ENCODE assay signal across 28 mouse cellular contexts in genomic region chr19:53221186-53221585, GRCm38 (mm10).
"Had no signal": no experiment of that assay in that cellular context is flagged by ENCODE, and none has a peak within 500 bp of the region (broad histone marks: within the 10 kb centered on the region; RNA-seq: fewer than 3 reads in every experiment).

No protein-coding gene starts in this region.

- H3K36me3 ChIP-seq: hindbrain, embryonic 12.5 days had no signal

- H3K9me3 ChIP-seq: heart, embryonic 13.5 days; heart, embryonic 15.5 days; hindbrain, embryonic 10.5 days; hindbrain, embryonic 12.5 days; intestine, embryonic 15.5 days; limb, embryonic 10.5 days; limb, embryonic 12.5 days; liver, embryonic 13.5 days; liver, embryonic 15.5 days had no signal

- H3K27me3 ChIP-seq: heart, embryonic 13.5 days; heart, embryonic 15.5 days; hindbrain, embryonic 12.5 days; intestine, embryonic 15.5 days; limb, embryonic 12.5 days; liver, embryonic 13.5 days; liver, embryonic 15.5 days had no signal

- ATAC-seq: hindbrain, embryonic 16.5 days; inflammation-experienced regulatory T-cells, adult 6 months; intestine, embryonic 15.5 days; intestine, postnatal 0 days had no signal

- H3K27ac ChIP-seq: gastrocnemius, adult 2 months; heart, adult 2 months; heart, embryonic 13.5 days; heart, embryonic 15.5 days; hindbrain, embryonic 10.5 days; hindbrain, embryonic 12.5 days; hindbrain, embryonic 14.5 days; intestine, embryonic 15.5 days; layer of hippocampus, adult 2 months; left cerebral cortex, adult 2 months; limb, embryonic 10.5 days; limb, embryonic 12.5 days; liver, embryonic 13.5 days; liver, embryonic 15.5 days had no signal

- DNase-seq: gastrocnemius, adult 2 months; gastrocnemius, postnatal 10 days; gastrocnemius, postnatal 25 days; heart, adult 2 months; heart, postnatal 4 days; kidney, adult 18-20 months; kidney, adult 8-10 months; kidney, postnatal 10 days; kidney, postnatal 25 days; kidney, postnatal 4 days; liver; liver, embryonic 13.5 days had no signal

- H3K4me3 ChIP-seq: gastrocnemius, adult 2 months; heart, adult 2 months; heart, embryonic 13.5 days; heart, embryonic 15.5 days; hindbrain, embryonic 10.5 days; hindbrain, embryonic 12.5 days; intestine, embryonic 15.5 days; layer of hippocampus, adult 2 months; left cerebral cortex, adult 2 months; limb, embryonic 10.5 days; limb, embryonic 12.5 days; liver, embryonic 13.5 days; liver, embryonic 15.5 days had no signal

- H3K4me1 ChIP-seq: hindbrain, embryonic 10.5 days; hindbrain, embryonic 12.5 days; limb, embryonic 10.5 days; limb, embryonic 12.5 days had no signal

- H3K9ac ChIP-seq: heart, embryonic 13.5 days; heart, embryonic 15.5 days; hindbrain, embryonic 12.5 days; hindbrain, embryonic 14.5 days; intestine, embryonic 15.5 days; limb, embryonic 12.5 days; liver, embryonic 13.5 days; liver, embryonic 15.5 days had no signal

- H3K4me2 ChIP-seq: heart, embryonic 11.5 days; heart, embryonic 13.5 days; heart, embryonic 15.5 days; hindbrain, embryonic 12.5 days; hindbrain, embryonic 14.5 days; intestine, embryonic 15.5 days; limb, embryonic 12.5 days; liver, embryonic 11.5 days; liver, embryonic 13.5 days; liver, embryonic 15.5 days had no signal
